Mouse (Mus musculus) bone marrow macrophage, adult 2 months (primary cell): ENCODE measurements around the gene Olfr543.

Experiments used
- CTCF ChIP-seq: IDR thresholded peaks from 2 replicates; pipeline ENCODE4 v1.5.1; 2012; ENCODE audit warnings: low read depth, mild to moderate bottlenecking, low read length, moderate library complexity
- POLR2A ChIP-seq: IDR thresholded peaks from 2 replicates; pipeline ENCODE4 v1.6.1; 2012; ENCODE audit warnings: mild to moderate bottlenecking, low read depth, low read length, borderline replicate concordance

GRCm38 (mm10) chr7:102479368-102480078 is 2.0 kb downstream of the Olfr543 start:
- TF ChIP-seq CTCF (no peak), POLR2A (no peak)
